Mouse (Mus musculus) thymus, adult 18-20 months (tissue): ENCODE results near the gene Bmpr1b.

Experiments
- DNase-seq, 2 experiments: peaks; one replicate each; pipeline ENCODE4 v3.0.0; 2022; ENCODE audit warnings: mixed read lengths in 2 of 2

The Bmpr1b gene

GRCm38 (mm10) chr3:141897698-141898097 is 271.5 kb downstream of the Bmpr1b start:
- DNase-seq, result no peak

DNA sequence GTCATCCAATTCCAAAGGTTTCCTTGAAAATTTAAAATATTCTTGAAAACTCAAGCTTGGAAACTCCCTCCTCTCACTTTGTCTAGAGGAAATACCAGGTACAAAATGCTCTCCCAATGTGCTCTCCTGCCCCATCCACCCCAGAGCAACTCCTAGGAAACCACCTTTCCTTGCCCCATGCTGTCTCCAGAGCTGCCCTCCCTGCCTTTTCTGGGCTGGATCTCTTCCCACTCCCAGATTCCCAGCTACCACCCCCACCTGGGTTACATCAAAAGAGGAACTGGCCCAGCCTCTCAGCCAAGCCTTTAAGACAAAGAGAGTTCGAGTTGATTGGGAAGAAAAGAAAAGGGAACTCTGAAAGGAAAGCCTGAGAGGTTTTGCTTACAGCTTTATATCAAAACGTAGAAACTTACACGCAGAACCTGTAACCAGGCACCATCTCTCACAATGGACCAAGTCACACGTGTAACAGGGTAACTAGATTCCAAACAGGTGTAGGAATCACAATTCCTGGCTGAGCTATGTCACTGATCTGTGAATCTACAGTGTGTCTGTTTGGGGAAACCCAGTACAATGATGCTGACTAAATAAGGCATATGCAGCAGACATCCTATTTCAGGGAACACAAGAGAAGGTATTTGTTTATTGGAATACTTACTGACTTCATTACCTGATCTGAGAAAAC is 272.2 kb downstream of the Bmpr1b start:
- no peak for DNase-seq

DNA sequence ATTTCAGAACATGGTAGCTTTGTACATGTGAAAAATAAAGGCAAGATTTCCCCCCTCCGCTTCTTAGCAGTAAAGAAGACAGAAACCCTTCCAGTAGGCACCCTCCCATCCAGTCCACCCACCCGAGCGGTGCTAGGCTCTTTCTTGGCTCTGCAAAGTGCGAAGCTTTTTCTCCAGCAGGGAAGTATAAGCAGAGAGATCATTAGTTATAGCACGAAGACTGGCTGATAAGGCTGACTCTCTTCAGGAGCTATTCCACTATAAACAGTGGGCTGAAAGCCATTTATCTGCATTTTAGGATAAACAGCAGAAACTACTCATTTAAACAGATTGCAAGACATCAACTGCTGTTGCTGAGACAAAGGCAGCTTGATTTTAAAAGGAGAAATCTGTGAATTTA is 274.1 kb downstream of the Bmpr1b start:
- DNase-seq, result no peak

GRCm38 (mm10) chr3:141890668-141891067 is 278.6 kb downstream of the Bmpr1b start:
- no peak for DNase-seq

DNA sequence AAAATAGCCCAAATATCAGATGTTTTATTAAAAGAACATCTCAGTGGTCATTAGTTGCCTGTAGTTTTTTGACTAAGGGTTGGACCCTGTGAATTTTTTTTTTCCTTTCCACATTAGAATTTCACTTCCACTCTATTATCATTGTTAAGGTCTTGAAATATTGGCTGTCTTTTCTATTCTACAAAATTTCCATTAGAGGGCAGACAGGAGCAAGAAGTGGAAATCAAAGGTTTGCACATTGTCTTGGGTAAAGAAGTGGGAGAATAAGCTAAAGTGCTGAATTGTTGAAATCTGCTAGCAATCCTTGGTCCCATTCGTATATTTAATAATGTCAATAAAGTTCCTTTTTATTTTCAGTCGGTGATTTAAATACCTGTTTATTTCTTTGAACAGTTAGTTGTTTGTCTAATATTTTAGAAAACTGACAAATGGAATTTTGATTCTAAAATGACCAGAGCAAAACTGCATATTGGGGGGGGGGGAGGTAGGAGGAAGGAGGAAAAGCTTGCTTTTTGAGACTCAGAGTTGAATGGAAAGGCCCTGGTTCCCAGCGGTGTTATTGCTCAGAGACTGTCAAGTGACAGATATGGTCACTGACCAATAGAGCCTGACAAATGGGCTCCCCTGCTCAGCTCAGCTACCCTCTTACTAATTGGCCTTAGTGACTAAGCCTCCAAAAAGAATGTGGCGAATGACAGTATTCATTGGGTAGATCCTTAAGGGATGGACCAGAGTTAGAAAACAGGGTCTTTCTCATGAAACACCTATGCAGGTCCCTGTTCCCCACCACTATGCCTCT is 281.6 kb downstream of the Bmpr1b start:
- no peak for DNase-seq

DNA sequence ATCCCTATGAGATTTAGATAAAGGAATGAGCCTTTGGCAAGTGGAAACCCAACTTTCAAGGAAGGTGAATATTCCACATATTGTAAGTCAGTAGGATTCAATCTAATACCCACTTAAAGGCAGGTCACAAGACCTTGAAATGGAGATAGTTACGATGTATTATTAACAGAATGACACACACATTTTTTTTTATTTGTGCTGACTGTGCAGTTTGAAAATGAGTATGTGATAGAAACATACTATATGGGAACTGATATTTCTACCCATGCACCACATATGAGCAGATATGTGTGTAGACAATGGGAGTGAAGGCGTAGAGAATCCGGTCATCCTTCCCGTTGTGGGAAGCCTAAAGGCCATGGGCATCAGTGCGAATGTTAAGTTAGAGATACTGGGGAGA is 285.0 kb downstream of the Bmpr1b start:
- DNase-seq, result no peak

GRCm38 (mm10) chr3:141882496-141882895 is 286.7 kb downstream of the Bmpr1b start:
- no peak for DNase-seq

DNA sequence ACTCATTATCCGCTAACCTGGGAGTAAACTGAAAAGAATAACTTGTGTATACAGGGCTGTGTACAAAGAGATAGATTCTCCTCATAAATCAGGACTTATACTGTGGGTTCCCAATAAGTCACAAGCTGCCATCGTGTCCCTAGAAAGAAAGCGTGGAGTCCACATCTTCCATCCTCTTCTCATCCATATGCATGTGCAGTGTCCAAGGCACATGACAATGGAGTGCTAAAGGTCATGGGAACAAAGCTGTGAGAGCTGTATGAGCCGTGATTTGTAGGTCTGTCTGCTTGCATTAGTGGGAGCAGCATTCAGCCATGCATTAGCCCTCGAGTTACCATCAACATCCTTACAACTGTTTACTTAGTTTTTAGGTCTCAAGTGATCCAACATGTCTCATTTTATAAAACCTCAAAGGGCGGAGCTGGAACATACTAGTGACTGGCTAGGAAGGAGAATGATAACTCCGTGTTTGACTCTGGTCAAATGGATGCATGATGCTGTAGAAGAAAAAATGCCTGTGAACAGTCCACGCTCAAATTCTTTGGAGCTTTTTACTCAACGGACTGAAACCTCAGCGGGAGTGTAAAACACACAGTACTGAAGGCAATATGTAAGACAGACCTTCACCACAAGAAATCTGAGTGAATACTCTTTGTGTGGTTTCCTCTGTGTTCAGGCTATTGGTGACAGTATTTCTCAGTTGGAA is 296.7 kb downstream of the Bmpr1b start:
- no peak for DNase-seq

- DNase-seq, result no peak
Observed at GRCm38 (mm10) chr3:141871805-141872204, 297.4 kb downstream of the Bmpr1b start.

DNA sequence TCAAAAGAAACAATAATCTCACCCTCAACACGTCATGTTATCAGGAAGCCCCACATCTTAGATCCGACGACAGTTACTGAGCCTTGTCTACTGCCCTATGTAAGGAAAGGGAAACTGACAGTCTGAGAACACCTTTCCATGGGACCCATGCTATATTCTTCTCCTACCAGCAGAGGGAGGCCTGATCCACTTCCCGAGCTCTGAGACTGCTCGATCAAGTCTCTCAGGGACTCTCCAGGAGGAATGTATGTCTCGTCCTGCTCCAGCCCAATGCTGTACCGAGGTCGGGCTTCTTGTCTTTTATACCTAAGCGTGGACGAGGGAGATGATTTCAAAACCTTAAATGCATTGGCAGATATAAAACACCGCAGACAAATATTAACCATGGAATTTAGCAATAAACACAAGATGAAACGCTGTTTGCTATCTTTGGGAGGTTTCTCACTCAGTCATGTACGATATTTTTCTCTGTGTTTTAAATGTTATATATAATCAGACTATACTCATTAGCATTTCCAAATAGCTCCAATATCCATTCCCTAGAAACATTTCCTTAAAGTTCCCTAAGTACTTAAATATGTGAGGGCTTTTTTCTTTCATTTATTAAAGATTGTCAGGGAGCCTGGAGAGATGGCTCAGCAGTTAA is 306.3 kb downstream of the Bmpr1b start:
- DNase-seq, result no peak

DNA sequence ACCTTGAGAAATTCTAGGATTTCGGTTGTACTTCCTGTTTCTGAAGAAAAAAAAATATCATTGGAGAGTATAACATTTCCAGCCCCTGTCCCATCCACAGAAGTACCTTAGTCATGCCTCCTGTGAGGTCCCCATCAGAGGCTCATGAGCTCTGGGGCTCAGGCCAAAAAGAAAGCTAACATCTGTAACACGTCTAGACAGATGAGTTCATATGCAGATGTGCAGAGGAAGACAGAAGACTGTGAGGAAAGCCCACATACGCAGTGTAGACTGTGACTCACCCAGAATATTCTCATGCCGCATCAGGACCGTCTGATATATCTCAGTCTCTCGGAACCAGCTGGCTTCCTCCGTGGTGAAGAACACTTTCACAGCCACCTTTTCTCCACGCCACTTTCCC is 312.1 kb downstream of the Bmpr1b start:
- DNase-seq, result no peak

GRCm38 (mm10) chr3:141854339-141854738 is 314.9 kb downstream of the Bmpr1b start:
- DNase-seq, result no peak

DNA sequence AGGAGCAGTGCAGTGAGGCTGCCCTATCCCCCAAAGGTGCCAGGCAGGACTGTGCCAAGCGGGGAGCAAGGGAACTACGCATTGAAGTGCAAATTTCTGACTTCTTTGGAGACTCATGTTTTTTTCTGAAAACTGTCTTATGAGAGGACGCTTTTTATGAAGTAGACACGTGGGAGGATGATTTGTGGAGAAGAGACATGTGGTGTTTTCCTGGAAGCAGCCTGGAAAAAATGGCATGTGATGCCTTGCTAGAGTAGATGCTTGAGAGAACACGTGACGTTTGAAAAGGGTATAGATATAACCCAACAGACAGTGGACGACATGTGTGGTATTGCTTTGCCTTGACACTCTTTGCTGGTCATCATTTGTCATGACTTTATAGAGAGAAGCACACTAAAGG is 319.1 kb downstream of the Bmpr1b start:
- no peak for DNase-seq

DNA sequence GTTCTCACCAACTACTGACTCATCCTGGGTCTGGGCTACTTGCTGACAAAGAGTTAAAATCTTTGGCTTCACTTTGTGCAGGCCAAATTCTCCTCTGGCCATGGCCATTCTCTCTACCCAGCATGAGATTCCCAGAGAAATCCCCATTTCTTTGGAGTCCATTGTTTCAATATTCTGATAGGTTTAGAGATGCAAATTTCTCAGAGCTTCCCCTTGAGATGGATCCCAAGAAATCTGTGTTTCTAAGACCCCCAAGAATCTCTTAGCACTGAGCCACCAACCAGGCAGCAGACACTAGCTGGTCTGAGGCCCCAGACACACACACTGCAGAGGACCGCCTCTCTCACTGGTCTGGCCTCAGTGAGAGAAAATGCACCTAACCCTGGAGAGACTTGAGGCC is 320.0 kb downstream of the Bmpr1b start:
- no peak for DNase-seq

DNA sequence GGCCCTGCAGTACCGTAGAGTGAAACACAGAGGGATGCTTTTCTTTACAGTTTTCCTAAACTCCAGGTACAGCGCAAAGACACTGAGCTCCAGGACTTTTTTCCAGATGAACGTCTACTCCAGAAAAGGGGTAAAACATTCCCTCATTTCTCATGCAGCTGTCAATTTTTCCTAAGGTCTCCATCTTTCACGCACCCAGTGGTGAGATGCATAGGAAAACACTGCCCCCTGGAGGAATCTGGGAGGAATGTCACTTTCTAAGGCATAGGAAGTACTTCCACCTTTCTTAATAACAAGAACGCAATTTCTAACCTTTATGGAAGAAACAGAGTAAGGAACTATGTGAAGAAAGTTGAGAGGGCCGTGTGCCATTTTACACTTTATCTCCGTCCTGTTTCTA is 330.4 kb downstream of the Bmpr1b start:
- DNase-seq, result no peak

GRCm38 (mm10) chr3:141831135-141831534 is 338.1 kb downstream of the Bmpr1b start:
- DNase-seq, result no peak

- DNase-seq, result no peak
Observed at GRCm38 (mm10) chr3:141828301-141828700, 340.9 kb downstream of the Bmpr1b start.

DNA sequence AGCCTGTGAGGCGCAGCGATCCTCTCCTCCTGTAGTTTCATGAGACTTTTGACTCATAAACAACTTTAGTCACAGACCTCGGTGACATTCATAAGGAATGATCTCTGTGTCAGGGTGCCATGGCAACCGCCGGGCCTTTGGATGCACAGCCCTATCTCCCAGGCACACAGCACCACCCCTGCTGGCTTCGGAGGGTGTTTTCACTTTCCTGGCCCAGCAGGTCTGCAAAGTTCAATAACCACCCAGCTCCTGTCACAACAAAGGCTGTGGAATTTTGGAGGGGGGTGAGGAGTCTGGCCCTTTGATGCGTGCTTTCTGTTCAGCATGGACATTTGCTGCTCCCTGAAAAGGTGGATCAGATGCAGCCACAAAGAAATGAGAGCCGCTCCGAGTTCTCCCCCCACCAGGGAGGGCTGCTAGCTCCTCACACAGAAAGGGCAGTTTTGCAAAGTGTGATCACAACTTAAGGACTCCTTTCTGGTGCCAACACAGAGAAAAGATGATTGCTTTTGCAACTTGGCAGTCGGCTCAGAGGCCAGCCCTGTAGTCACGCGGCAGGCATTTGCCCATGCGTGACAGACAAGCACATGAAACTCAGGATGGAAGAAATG is 349.8 kb downstream of the Bmpr1b start:
- DNase-seq, result no peak

GRCm38 (mm10) chr3:141818615-141819312 is 350.5 kb downstream of the Bmpr1b start:
- DNase-seq, result no peak

GRCm38 (mm10) chr3:141814776-141815175 is 354.4 kb downstream of the Bmpr1b start:
- DNase-seq, result no peak

- no peak for DNase-seq
Observed at GRCm38 (mm10) chr3:141811348-141811747, 357.9 kb downstream of the Bmpr1b start.

- DNase-seq, result no peak
Observed at GRCm38 (mm10) chr3:141810944-141811343, 358.3 kb downstream of the Bmpr1b start.
